Mouse (Mus musculus) midbrain, embryonic 10.5 days (tissue): Measurements from ENCODE around the gene Serpinb9b. TPM values are rescaled to one million over a fixed set of nuclear protein-coding genes. Genes with fewer than 3 reads are reported as not detected.

Experiments
- DNase-seq: peaks from one replicate; pipeline ENCODE4 v3.0.0-alpha.2; 2017; ENCODE audit warnings: low spot score
- H3K27ac ChIP-seq: fragments of 300-500 bp; sonication (generic); replicated peaks from 2 replicates; pipeline ENCODE4 v1.5.1; 2016; ENCODE audit warnings: mild to moderate bottlenecking
- H3K27me3 ChIP-seq: fragments of 300-500 bp; sonication (generic); 2 replicates; pipeline ENCODE4 v1.6.1; 2016; ENCODE audit warnings: low read depth, mild to moderate bottlenecking; ENCODE audit not compliant: poor library complexity, severe bottlenecking
- H3K36me3 ChIP-seq: fragments of 300-500 bp; sonication (generic); 2 replicates; pipeline ENCODE4 v1.6.1; 2016; ENCODE audit warnings: mild to moderate bottlenecking, moderate library complexity
- H3K4me1 ChIP-seq: fragments of 300-500 bp; sonication (generic); 2 replicates; pipeline ENCODE4 v1.6.1; 2016
- H3K4me3 ChIP-seq: fragments of 300-500 bp; sonication (generic); 2 replicates; pipeline ENCODE4 v1.5.1; 2016; ENCODE audit warnings: mild to moderate bottlenecking, moderate library complexity
- H3K9me3 ChIP-seq: fragments of 300-500 bp; sonication (generic); replicated peaks from 2 replicates; pipeline ENCODE4 v1.6.1; 2016; ENCODE audit warnings: mild to moderate bottlenecking
- WGBS: fragments of 180-500 bp; shearing (Covaris S2); methylation state at CpG from one replicate; pipeline ENCODE4 v1.1.7; 2016; 5-methylcytosine and 5-hydroxymethylcytosine counted together
- polyA plus RNA-seq: library from polyadenylated mRNA; unstranded; fragments of >200 nt; fragmentation: Nextera tagmentation; extraction: Ambion mirVana; gene quantifications from 2 replicates; pipeline ENCODE4 v1.2.1, GENCODE M21; 2016

Serpinb9b gene
- polyA plus RNA-seq, 1 experiment from 2014 or later = not detected

DNA sequence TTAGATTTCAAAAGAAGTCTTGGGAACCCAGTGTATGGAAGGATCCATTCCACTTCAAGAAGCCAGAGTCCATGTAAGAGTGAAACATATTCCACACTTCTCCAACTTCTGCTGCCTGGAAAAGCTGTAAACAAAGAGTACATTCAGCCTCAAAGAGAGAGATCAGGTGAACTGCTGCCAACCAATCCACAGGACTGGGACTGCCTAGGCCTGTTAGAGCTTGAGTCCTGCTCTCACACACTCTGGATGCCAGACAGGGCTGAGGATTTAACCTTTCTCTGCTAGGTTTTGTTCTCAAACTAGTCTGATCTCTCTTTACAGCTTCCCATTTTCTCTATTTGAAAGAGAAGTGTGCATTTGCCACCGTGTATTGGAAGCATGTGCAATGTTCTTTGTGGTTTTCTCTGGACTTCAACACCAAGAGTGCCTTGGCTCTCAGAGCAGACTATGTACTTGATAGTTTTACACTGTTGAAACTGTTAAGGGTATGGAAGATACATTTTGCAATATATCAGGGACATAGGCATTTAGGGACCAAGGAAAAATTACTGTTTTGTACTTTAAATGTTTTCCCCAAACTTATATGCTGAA, 40.3 kb downstream of the Serpinb9b start:
- no peaks in the 10 kb centered on the region for H3K4me1 ChIP-seq
- no peak for DNase-seq
- no peaks in the 10 kb centered on the region for H3K36me3 ChIP-seq
- no peaks in the 10 kb centered on the region for H3K9me3 ChIP-seq
- no peak overlapping the region for H3K4me3 ChIP-seq
- no peak overlapping the region for H3K27ac ChIP-seq
- no peaks in the 10 kb centered on the region for H3K27me3 ChIP-seq
- WGBS = 82% methylated on average over 1 of the region's 1 CpGs

DNA sequence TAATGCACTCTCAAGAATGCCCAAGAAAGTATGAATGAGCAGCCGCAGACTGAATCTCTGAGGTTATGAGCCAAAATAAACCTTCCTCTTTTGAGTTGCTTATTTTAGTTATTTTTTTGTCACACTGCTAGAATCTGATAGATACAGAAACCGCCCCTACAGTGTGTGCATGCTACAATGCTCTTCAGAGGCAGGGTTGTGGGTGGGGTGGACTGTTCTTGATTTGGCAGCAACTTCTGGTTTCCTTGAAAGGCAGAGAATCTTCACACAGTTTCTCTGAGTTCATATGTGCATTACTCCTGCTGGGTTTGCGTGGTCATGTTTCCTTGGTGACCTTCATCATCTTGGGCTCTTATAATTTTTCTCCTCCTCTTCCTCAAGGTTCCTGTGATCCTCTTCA, 40.9 kb downstream of the Serpinb9b start:
- H3K4me3 ChIP-seq = no peak overlapping the region
- no peak overlapping the region for H3K27ac ChIP-seq
- no peaks in the 10 kb centered on the region for H3K36me3 ChIP-seq
- DNase-seq = no peak
- H3K27me3 ChIP-seq = no peaks in the 10 kb centered on the region
- 88% methylated on average over 3 of the region's 3 CpGs for WGBS
- H3K9me3 ChIP-seq = no peaks in the 10 kb centered on the region
- H3K4me1 ChIP-seq = no peaks in the 10 kb centered on the region

DNA sequence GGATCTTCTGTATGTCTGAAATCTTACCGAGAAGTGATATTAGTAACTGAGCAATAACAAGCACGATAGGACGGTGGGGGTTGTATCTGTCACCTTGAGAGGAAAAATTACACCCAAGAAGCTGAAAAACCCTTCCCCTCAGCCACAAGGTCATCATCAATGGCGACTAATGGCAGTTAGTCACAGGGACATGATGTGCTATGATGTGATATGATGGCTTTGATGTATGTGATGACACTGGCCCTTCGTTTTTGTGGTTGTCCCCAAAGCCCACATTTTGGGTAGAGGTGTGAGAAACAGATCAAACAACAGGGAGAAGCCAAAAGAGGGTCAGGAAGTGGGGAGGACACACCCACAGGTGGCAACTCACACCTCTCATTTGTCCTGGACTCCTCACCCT, 44.6 kb downstream of the Serpinb9b start:
- Histone ChIP-seq H3K4me1 (peaks cover 8% of the 10 kb centered on the region; the same call in 1 of the 2 replicates), H3K36me3 (no peaks in the 10 kb centered on the region), H3K9me3 (no peaks in the 10 kb centered on the region), H3K27me3 (no peaks in the 10 kb centered on the region), H3K27ac (no peak overlapping the region), H3K4me3 (no peak overlapping the region)
- no peak for DNase-seq
- whole genome bisulfite sequencing = 85% methylated on average over 5 of the region's 5 CpGs

DNA sequence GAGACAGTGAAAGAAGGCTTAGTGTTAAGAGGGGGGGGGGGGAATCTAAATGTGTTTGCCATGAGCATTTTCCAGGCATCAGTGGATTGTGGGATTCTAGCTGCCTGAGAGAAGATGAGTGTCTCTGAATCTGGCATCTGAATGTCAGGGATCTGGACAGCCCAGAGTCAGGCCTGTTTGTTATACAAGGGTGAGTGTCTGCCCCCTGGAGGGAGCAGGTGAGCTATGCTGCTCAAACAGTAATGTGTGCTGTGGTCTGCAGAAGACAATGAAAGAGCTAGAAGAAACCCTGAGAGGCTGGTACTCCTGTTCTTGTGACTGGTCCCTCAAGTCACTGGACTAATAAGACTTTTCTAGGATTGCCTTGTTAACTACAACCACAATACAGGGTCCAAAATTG, 46.8 kb downstream of the Serpinb9b start:
- Histone ChIP-seq H3K36me3 (no peaks in the 10 kb centered on the region), H3K27ac (no peak overlapping the region), H3K9me3 (no peaks in the 10 kb centered on the region), H3K27me3 (no peaks in the 10 kb centered on the region), H3K4me1 (peaks cover 19% of the 10 kb centered on the region), H3K4me3 (no peak overlapping the region)
- no peak for DNase-seq

DNA sequence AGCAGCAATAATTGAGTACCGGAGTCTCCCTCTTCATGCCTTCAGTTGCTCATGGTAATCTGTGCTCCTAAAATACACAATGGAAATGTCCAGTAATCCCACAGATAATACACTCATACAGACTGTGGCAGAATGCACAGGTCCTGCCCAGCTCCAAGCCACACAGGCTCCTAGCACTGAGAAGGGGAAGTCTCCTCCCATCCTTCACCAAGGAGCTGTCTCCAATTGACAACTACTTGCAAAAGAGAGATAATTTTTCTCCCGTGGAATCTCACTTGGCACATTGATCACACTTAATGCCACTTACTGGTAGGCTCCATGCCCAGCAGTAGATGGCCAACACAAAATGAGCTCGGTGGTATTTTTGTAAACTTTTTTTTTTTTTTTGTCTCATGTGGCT, 49.0 kb downstream of the Serpinb9b start:
- H3K4me3 ChIP-seq = no peak overlapping the region
- H3K4me1 ChIP-seq = peaks cover 23% of the 10 kb centered on the region
- no peaks in the 10 kb centered on the region for H3K36me3 ChIP-seq
- H3K27ac ChIP-seq = no peak overlapping the region
- no peaks in the 10 kb centered on the region for H3K27me3 ChIP-seq
- no peaks in the 10 kb centered on the region for H3K9me3 ChIP-seq
- 83% methylated on average over 3 of the region's 3 CpGs for WGBS
- DNase-seq = no peak

DNA sequence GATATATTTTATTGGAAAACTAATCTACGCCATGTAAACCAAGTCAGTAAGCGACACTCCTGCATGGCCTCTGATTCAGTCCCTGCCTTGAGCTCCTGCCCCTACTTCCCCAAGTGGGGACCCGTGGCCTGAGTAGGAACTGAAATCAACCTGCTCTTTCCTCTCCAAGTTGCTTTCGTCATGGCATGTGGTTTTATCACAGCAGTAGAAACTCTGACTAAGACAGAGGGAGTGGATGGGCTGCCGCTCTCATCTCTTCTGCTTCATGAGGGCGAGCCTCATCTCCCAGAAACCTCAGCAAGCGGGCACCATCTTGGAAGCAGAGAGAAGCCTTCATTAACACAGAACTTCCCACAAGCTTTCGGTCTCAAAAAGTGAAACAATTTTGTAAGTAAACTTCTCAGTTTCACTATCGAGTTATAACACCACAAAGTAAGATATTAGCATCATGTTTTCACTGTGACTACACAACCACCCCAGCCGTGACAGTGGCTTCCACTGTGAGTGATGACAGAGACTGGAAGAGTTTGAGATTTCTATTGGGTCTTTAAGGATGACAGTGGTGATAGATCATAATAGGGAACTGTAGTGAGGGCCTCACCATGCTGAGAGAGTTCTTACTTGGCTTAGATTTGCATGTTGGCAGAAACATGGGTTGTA, 49.9 kb downstream of the Serpinb9b start:
- WGBS = 91% methylated on average over 10 of the region's 10 CpGs
- no peak overlapping the region for H3K4me3 ChIP-seq
- no peak for DNase-seq
- peaks cover 23% of the 10 kb centered on the region for H3K4me1 ChIP-seq
- H3K9me3 ChIP-seq = no peaks in the 10 kb centered on the region
- H3K36me3 ChIP-seq = no peaks in the 10 kb centered on the region
- H3K27ac ChIP-seq = no peak overlapping the region
- no peaks in the 10 kb centered on the region for H3K27me3 ChIP-seq

DNA sequence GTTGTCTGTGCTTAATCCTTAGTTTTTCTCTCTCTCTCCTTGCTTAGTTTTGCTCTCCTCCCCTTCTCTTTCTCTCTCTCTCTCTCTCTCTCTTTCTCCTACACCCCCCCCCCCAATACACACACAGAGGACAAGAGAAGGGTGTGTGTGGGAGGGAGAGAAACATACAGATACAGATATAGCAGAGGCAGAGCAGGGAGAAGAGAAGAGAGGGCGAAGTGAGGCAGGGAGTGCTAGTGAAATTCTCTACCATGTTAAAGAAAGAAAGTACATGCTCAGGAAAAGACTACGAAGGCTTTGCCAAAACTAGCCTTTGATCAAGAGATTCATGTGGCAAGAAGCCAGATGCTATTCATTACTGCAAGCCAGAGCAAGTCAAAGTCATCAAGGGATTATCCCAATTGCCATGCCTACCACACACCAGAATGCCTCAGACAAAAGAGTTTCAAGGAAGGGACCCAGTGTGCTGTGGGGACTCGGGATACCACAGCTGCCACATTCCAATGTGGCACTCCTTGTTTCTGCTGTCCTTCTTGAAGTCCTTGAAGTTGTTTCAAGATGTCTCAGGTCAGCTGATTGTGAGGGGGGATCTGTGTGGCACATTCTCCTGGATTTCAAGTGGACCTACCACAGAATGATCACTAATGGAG, 51.0 kb downstream of the Serpinb9b start, which contains the start of gene Serpinb1b:
TSS of gene Serpinb1b (plus strand) at position 520 of the 650 bp plus-strand sequence.
- 47% methylated on average over 3 of the region's 3 CpGs for WGBS
- no peaks in the 10 kb centered on the region for H3K9me3 ChIP-seq
- DNase-seq = peak; percentile 37
- peak within 1 kb of the TSS; percentile 59 for H3K27ac ChIP-seq
- H3K27me3 ChIP-seq = no peaks in the 10 kb centered on the region
- peaks cover 23% of the 10 kb centered on the region for H3K4me1 ChIP-seq
- H3K4me3 ChIP-seq = no peak within 1 kb of the TSS
- H3K36me3 ChIP-seq = no peaks in the 10 kb centered on the region

DNA sequence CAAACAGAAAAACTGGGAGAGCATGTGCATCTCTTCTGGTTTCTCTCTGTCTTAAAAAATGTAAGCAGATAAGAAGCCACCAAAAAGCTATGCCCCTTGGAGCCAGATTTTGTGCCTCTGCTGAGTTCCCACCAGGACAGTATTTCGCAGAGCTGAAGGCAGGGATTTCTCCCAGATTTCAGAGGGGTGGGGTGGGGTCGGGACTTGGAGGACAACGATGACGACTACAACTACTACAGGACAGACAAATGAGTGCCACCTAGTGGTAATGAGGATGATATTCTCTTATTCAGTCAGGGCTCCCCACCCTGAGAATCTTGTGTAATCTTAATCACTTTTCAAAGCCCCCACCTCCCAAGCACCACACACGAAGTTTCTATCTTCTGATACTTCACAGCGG, 52.2 kb downstream of the Serpinb9b start:
- 34% methylated on average over 6 of the region's 6 CpGs for WGBS
- Histone ChIP-seq H3K4me1 (peaks cover 23% of the 10 kb centered on the region), H3K36me3 (no peaks in the 10 kb centered on the region), H3K27ac (no peak overlapping the region), H3K27me3 (no peaks in the 10 kb centered on the region), H3K9me3 (no peaks in the 10 kb centered on the region), H3K4me3 (no peak overlapping the region)
- DNase-seq = no peak

DNA sequence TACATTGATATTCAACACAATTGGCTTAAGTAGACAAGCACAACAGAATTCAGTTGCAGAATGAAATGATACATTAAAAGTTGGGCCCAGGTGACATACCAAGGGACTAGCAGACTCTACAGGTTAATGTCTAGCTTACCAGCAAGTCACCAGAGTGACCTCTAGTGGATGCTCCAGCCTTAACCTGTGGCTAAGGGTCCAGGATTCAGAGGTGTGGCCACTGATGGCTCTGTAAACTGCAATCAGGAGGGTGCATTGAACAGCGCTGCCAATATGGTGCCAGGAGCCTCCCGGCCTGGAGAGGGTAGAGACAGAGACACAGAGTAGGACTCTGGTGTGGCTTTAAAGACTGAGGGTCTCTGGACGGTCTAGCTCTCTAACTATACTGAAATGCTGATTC, 53.1 kb downstream of the Serpinb9b start:
- DNase-seq = no peak
- H3K27me3 ChIP-seq = no peaks in the 10 kb centered on the region
- H3K27ac ChIP-seq = no peak overlapping the region
- no peaks in the 10 kb centered on the region for H3K9me3 ChIP-seq
- H3K4me1 ChIP-seq = peaks cover 23% of the 10 kb centered on the region
- WGBS = 13% methylated on average over 3 of the region's 3 CpGs
- H3K4me3 ChIP-seq = no peak overlapping the region
- H3K36me3 ChIP-seq = no peaks in the 10 kb centered on the region

DNA sequence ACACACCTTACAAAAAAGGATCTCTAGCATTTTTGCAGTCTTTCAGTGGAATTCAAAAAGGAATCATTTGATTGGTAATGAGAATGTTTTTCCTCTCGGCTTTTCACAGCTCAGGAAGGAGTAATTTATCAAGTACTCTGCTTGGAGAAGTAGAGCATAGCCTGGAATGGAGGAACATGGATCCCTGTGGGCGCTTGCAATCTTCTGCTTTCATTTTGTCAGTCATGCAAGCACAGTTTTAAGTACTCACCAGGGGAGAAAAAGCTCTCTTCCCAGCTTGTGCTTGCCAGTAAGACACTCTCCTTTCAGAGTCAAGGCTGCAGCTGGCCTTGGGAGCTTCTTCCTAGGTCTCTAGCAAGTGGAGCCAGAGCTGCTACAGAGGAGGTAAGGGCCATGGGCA, 56.6 kb downstream of the Serpinb9b start:
- 79% methylated on average over 2 of the region's 2 CpGs for WGBS
- H3K27me3 ChIP-seq = no peaks in the 10 kb centered on the region
- H3K4me1 ChIP-seq = peaks cover 20% of the 10 kb centered on the region
- no peak for DNase-seq
- H3K27ac ChIP-seq = no peak overlapping the region
- no peaks in the 10 kb centered on the region for H3K36me3 ChIP-seq
- H3K9me3 ChIP-seq = peaks cover 7% of the 10 kb centered on the region; the same call in 1 of the 2 replicates
- H3K4me3 ChIP-seq = no peak overlapping the region

DNA sequence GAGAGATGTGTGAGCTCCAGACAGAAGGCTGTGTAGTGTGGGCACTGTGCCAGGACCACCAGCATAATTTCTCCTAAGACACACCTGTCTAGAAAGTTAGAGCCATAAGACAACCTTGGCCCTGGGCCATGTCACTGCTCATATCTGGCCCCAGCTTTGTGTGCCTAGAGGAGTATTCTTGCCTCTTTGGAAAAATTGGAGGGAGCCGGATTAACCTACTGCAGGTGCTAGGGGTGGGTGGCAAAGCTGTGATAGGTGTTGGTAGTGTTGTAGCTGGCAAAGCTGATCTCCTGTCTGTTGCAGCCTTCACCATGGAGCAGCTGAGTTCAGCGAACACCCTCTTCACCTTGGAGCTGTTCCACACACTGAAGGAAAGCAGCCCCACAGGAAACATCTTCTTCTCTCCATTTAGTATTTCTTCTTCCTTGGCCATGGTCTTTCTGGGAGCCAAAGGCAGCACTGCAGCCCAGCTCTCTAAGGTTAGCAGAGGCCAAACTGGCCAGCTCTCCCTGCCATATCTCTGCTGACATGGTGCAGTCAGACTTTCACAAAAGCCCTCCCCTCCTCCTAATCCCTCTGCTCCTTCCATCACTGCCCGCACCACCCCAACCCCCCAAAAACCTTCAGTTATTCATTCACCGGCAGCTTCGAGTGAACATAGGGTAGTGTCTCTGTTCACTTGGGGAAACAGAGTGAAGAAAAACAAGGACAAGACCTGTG, 57.9 kb downstream of the Serpinb9b start:
- H3K36me3 ChIP-seq = no peaks in the 10 kb centered on the region

DNA sequence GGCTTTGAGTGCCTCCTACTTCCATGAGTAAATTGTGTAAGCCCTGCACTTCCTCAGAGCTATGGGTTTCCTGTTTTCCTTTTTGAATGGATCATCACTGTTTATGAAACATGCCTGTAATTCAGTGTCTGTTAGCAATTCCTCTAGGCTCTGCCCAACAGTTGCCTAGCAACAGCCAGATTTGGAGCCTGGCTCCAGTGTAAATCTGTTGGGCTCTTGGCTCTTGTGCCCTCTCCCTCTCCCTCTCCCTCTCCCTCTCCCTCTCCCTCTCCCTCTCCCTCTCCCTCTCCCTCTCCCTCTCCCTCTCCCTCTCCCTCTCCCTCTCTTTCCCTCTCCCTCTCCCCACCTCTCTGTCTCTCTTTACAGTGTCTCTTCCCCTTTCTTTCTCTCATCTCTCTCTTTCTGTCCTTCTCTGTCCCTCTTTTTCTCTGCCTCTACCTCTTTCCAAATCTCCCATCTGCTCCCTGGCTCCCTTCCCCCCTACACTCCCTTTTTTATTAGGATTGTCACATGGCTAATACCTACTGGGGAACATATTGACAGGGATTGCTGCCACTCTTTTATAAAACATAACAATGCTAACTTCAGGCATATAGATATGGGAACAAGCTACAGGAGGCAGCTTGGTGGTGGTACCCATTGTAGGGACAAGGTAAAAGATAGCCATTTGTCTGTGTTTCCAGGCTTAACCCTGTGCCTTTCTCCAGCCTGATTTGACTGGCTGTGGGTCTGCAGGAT, 58.6 kb downstream of the Serpinb9b start:
- Histone ChIP-seq H3K27ac (0 out of 2 replicates have a peak overlapping the region, but pooled peaks have one; percentile 46), H3K27me3 (no peaks in the 10 kb centered on the region), H3K4me1 (peaks cover 16% of the 10 kb centered on the region), H3K36me3 (no peaks in the 10 kb centered on the region), H3K4me3 (no peak overlapping the region), H3K9me3 (peaks cover 10% of the 10 kb centered on the region; the same call in 1 of the 2 replicates)
- DNase-seq = no peak

More for the DNA sequence above, 57.9 kb downstream of the Serpinb9b start:
- H3K9me3 ChIP-seq = peaks cover 10% of the 10 kb centered on the region; the same call in 1 of the 2 replicates
- 0 out of 2 replicates have a peak overlapping the region, but pooled peaks have one; percentile 46 for H3K27ac ChIP-seq
- H3K27me3 ChIP-seq = no peaks in the 10 kb centered on the region
- peaks cover 16% of the 10 kb centered on the region for H3K4me1 ChIP-seq
- 68% methylated on average over 5 of the region's 5 CpGs for WGBS
- H3K4me3 ChIP-seq = no peak overlapping the region
- no peak for DNase-seq
